Mouse (Mus musculus) megakaryocyte, adult 5-6 weeks (primary cell): Measurements from ENCODE around the gene Prr5. TPM values are rescaled to one million over a fixed set of nuclear protein-coding genes. Genes with fewer than 3 reads are reported as not detected.

Source experiments
- ATAC-seq: 2 replicates; pipeline ENCODE4 v1.8.0; 2016; ENCODE audit warnings: mild to moderate bottlenecking, inconsistent platforms; ENCODE audit not compliant: poor library complexity, severe bottlenecking
- total RNA-seq, 2 experiments: library from RNA; stranded (forward) in 1 of 2; stranded (reverse) in 1 of 2; fragments of 153-499, 151-499 nt in 1 of 2; fragments of 221-1000, 200-1000 nt in 1 of 2; gene quantifications; 2 replicates each; pipeline versions ENCODE4 v1.2.3 to v1.2.4; 2015 to 2017

Gene Prr5
- total RNA-seq, 2 experiments from 2014 or later: 5.4 to 6.4 TPM

- ATAC-seq: no peak
These were observed 12.7 kb upstream of the Prr5 start for GRCm38 (mm10) chr15:84656689-84657088.

DNA sequence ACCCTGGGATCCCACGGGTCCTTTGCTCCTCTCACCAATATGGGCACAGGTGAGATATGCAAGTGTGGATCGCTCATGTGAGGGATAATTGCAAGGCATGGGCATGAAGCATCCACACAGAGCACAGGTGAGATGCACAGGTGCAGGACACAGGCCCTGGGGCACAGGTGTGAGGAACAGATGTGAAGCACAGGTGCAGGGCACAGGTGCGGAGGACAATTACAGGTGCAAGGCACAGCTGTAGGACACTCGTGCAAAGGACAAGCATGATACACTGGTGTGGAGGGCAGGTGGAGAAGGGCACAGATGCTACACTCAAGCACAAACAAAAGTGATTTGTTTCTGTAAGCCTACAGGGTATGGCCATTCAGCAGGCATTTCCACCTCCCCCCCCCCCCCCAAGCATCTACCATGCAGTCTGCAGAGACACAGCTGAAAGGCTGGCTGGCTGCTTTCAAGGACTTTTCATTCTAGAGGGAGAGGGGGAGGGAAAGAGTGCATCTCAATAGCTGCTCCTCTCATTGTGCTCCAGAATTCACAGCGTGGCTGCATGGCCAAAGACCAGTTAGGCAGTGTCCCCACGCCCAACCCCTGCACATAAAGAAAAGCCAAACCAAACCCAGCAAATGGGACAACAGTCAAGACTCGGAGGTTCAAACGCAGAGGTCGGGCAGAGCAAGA is 11.9 kb upstream of the Prr5 start:
- no peak for ATAC-seq

DNA sequence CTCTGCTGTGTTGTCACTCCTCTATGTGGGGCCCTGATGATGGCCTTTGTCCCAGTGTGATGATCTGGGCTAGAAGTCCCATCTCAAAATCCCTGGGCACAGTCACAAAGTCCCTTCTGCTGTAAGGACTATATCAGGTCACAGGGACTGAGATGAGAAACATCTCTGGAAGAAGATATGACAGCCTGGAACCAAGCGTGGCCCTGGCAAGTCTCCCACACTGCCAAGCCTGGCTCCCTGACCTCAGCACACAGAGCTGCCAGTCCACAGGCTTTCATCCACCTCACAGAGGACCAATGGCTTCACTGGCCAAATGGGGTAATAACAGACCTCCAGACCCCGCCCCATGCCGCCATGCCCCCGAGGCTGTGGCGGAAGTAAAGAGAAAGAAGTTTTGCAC is 10.8 kb upstream of the Prr5 start:
- no peak for ATAC-seq

- no peak for ATAC-seq
These were observed 9.6 kb upstream of the Prr5 start for GRCm38 (mm10) chr15:84659856-84660255.

GRCm38 (mm10) chr15:84661274-84661673 is 8.1 kb upstream of the Prr5 start:
- ATAC-seq: no peak

DNA sequence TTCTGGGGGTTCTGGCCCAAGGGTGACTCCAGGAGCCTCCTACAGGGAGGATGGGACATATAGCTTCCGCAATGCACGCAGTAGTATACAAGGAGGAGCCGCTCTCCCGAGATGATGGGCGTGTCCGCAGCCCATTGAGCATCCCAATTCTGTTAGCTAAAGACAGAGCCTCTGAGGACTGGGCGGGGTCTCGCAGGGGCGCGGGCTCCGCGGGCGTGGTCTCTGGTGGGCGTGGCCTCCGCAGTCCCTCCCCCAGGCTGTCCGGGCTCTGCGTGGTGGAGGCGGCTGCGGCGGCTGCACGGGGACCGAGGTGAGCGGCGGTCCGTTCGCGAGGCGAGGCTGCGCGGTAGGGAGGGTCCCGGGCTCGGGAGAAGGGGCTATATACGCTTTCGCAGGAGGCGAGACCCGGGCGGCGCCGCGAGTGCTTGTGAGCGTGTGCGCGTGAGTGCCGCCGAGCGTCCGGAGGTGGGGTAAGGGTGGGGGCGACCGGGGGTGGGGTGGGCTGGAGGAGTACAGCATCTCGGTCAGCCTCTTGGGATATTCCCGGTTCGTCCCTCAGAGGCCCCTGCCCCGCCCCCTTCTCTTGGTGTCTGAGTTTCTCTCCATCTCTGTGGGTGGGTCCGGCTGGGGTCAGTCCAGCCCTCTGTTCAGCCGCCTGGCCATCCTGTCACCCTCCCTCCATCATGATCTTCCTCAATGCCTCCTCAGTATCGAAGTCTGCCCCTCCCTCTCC is 6.3 kb upstream of the Prr5 start:
- peak; percentile 75 for ATAC-seq

DNA sequence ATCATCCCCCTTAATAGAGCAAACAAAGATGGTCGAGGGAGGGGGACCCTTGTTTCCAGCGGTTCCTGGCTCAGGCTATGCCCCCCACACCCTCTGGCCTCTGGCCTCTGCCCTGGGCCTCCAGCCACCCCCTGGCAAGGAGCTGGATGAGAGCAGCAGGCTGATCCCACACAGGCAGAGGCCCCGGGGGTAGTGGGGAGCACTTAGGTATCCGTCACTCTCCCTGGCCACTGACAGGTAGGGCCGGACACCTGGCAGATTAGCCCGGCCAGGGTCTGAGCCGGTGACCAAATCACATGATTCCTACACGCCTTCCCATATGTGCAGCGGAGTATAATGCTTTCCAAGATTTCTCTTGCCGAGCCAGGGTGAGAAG is 5.7 kb upstream of the Prr5 start:
- no peak for ATAC-seq

DNA sequence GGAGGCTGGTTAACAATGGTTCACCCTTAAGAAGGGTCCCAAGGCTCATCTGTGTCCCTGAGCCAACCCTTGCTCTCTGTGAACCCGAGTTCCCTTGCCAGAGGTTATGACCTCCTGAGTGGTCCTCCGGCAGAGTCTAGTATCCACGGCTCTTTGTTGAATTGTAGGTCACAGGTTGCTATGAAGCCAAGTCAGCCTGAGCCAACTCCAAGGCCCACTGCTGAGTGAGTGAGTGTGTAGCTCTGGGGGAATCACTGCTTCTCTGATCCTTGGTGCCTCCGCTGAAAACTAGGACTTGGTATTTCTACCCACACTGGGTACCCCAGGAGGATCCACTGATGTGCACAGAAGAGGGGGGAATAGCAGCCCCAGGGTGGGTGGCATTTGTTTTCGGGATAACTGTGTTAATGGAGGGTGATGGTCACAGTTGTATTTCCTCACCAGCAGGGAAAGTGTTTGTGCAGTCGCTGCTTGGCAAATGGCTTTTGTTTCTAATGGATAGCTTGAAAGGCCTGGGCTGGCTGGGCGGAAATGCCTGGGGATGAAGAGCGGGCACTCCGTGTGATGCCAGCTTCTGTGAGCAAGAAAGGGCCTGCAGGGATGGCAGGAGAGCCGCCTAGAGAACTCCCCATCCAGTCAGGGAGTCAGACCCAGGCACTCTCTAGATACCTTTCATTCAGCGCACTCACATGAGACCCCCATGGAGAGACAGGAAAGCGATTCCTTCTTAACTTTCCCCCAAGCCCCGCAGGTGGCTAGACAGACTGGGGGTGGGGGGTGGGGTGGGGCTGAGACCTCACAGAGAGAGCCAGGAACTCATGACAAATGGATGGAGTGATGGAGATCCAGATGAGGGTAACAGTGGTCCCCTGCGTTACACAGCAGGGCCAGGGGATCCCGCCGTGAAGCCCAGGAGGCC is 4.6 kb upstream of the Prr5 start:
- ATAC-seq: no peak

DNA sequence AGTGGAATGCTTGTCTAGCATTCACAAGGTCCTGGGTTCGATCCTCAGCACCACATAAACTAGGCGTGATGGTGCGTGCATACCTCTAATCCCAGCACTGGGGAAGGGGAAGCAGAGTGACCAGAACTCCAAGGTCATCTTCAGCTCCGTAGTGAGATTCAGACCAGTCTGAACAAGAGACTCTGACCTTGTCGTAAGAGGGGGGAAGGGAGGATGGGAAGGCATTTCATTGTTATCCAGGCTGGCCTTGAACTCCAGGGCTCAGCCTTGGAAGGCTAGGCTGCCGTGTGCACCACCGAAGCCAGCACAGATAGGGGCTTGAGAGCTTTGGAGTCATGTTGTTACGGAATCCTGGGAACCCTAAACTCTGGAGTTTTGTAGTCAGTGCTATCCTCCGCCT is 3.8 kb upstream of the Prr5 start:
- no peak for ATAC-seq

DNA sequence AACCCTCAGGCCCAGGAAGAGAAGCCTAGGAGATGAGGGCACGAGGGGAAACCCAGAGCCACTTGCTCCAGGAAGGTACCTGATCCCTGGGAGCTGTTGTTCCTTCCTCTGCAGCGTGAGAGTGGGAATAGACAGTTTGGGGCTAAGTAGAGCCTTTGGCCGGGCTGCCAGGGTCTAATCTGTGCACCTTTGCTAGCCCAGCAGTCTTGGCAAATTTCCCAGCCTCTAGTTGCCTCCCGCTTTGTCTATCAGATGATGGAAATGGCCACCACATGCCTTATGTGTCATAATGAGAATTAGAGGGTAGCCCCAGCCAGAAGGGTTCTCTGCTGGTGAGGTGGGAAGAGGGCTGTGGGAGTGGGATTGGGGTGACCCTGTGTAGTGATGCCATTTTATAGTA is 3.4 kb upstream of the Prr5 start:
- no peak for ATAC-seq

DNA sequence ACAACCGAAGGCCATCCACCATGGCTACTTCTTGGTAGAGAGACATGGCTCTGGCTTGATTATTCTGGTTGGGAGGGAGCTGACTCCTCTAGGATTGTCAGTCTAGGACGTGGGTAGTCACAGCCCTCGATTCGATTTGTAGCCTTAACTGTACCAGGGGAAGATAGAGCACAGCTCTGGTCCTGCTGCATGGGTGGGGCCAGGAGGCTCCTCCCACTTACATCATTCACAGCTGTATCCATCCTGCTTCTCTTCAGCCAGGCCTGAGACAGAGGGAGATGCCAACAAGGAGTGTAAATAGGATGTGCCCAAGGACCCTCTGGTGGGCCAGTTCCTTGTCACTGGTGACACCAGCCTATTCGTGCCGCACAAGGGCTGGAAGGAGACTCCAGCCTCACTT is 1.8 kb upstream of the Prr5 start:
- ATAC-seq: no peak

- no peak for ATAC-seq
These were observed 594 bp downstream of the Prr5 start for GRCm38 (mm10) chr15:84669771-84670656.

GRCm38 (mm10) chr15:84670657-84671055 is 1.2 kb downstream of the Prr5 start:
- no peak for ATAC-seq

GRCm38 (mm10) chr15:84671401-84672307 is 2.2 kb downstream of the Prr5 start:
- no peak for ATAC-seq

- ATAC-seq: no peak
These were observed 2.8 kb downstream of the Prr5 start for GRCm38 (mm10) chr15:84672308-84672615.

- ATAC-seq: no peak
These were observed 3.2 kb downstream of the Prr5 start for GRCm38 (mm10) chr15:84672616-84673015.

GRCm38 (mm10) chr15:84674329-84675067 is 5.1 kb downstream of the Prr5 start:
- no peak for ATAC-seq

GRCm38 (mm10) chr15:84675317-84675716 is 5.9 kb downstream of the Prr5 start:
- no peak for ATAC-seq

- no peak for ATAC-seq
These were observed 8.5 kb downstream of the Prr5 start for GRCm38 (mm10) chr15:84677943-84678342.
